8 mouse cellular contexts compared by ENCODE assay signal in genomic region chr2:49349813-49350212, GRCm38 (mm10).
DNase-seq lines count a peak whose midpoint lies in the region; ATAC-seq and TF ChIP-seq lines count a peak whose summit lies in the region.

No protein-coding gene starts in this region.

- no peak for ATAC-seq in midbrain, postnatal 0 days (ENCODE audit: low FRiP score)
- no peak for ATAC-seq in midbrain, embryonic 11.5 days (ENCODE audit: low FRiP score)
- peak; percentile 76 for ATAC-seq in common myeloid progenitor, adult 5-6 weeks (replicated peaks; ENCODE audit: low read depth, poor library complexity, severe bottlenecking)
- peak; percentile 94 for ATAC-seq in limb, embryonic 14.5 days (ENCODE audit: low FRiP score, low read depth)
- ATAC-seq in neutrophil, adult 5-6 weeks (ENCODE audit: extremely low read depth, insufficient number of reproducible peaks, low FRiP score, poor library complexity, severe bottlenecking): peak; percentile 73; the same call in 1 of the 2 replicates

- 67% methylated on average over 5 of the region's 5 CpGs for WGBS in midbrain, postnatal 0 days
- 82% methylated on average over 5 of the region's 5 CpGs for WGBS in midbrain, embryonic 11.5 days
- WGBS in limb, embryonic 14.5 days: 11% methylated on average over 5 of the region's 5 CpGs

- TF ChIP-seq CTCF in midbrain, postnatal 0 days (IDR thresholded peaks at IDR 0.05): no peak

- no peaks in the 10 kb centered on the region for H3K36me3 ChIP-seq in midbrain, postnatal 0 days (ENCODE audit: insufficient read depth, low read length)
- no peaks in the 10 kb centered on the region for H3K36me3 ChIP-seq in midbrain, embryonic 11.5 days (ENCODE audit: control insufficient read depth, insufficient read depth, low read length)
- H3K36me3 ChIP-seq in limb, embryonic 14.5 days (ENCODE audit: control insufficient read depth, insufficient read depth, low read length): no peaks in the 10 kb centered on the region

- intact Hi-C loops in heart, postnatal 36 days (cut with DNase I): loop anchor here (10.0 kb wide), 1 partner anchor 95 kb away; no protein-coding TSS in a partner anchor

- H3K4me1 ChIP-seq in midbrain, postnatal 0 days (ENCODE audit: insufficient read depth, low read length): no peaks in the 10 kb centered on the region
- no peaks in the 10 kb centered on the region for H3K4me1 ChIP-seq in midbrain, embryonic 11.5 days (ENCODE audit: control insufficient read depth, insufficient read depth, low read length)
- H3K4me1 ChIP-seq in limb, embryonic 14.5 days (ENCODE audit: control insufficient read depth, insufficient read depth, low read length): 0 out of 2 replicates have a peak, but pooled peaks cover 5% of the 10 kb centered on the region

- TF ChIP-seq POLR2A in limb, embryonic 14.5 days (IDR thresholded peaks at IDR 0.05; ENCODE audit: borderline replicate concordance, extremely low read depth, insufficient read depth, insufficient read length): no peak

- H3K4me3 ChIP-seq in midbrain, postnatal 0 days (ENCODE audit: low read depth, low read length): no peak overlapping the region
- H3K4me3 ChIP-seq in midbrain, embryonic 11.5 days (ENCODE audit: low read depth, low read length): no peak overlapping the region
- H3K4me3 ChIP-seq in limb, embryonic 14.5 days (replicated peaks; ENCODE audit: low read length): no peak overlapping the region

- no peaks in the 10 kb centered on the region for H3K9me3 ChIP-seq in midbrain, postnatal 0 days (ENCODE audit: low read length)
- no peaks in the 10 kb centered on the region for H3K9me3 ChIP-seq in midbrain, embryonic 11.5 days (ENCODE audit: control insufficient read depth, low read length)
- H3K9me3 ChIP-seq in limb, embryonic 14.5 days (ENCODE audit: control insufficient read depth, low read length): no peaks in the 10 kb centered on the region

- H3K27ac ChIP-seq in midbrain, postnatal 0 days (ENCODE audit: low read depth, low read length): no peak overlapping the region
- H3K27ac ChIP-seq in midbrain, embryonic 11.5 days (ENCODE audit: low read depth, low read length): no peak overlapping the region
- no peak overlapping the region for H3K27ac ChIP-seq in limb, embryonic 14.5 days (replicated peaks; ENCODE audit: low read depth, low read length)

- H3K27me3 ChIP-seq in midbrain, postnatal 0 days (ENCODE audit: insufficient read depth, low read length): no peaks in the 10 kb centered on the region
- H3K27me3 ChIP-seq in midbrain, embryonic 11.5 days (ENCODE audit: control insufficient read depth, insufficient read depth, low read length): no peaks in the 10 kb centered on the region
- H3K27me3 ChIP-seq in limb, embryonic 14.5 days (ENCODE audit: control insufficient read depth, insufficient read depth, low read length): no peaks in the 10 kb centered on the region

- peak; percentile 54 for DNase-seq in midbrain, postnatal 0 days (ENCODE audit: low spot score)
- DNase-seq in midbrain, embryonic 11.5 days (ENCODE audit: low spot score, missing footprints): no peak
- DNase-seq in heart, postnatal 36 days: peak; percentile 48 to 53
- peak; percentile 87 for DNase-seq in limb, embryonic 14.5 days (ENCODE audit: low spot score)
- DNase-seq in left cerebral cortex, adult 11 months (ENCODE audit: low spot score): no peak
- DNase-seq in thymus, postnatal 4 days: no peak

- H3K4me2 ChIP-seq in midbrain, postnatal 0 days (ENCODE audit: low read depth, low read length, poor library complexity, severe bottlenecking): no peak overlapping the region
- H3K4me2 ChIP-seq in midbrain, embryonic 11.5 days: no peak overlapping the region
- H3K4me2 ChIP-seq in limb, embryonic 14.5 days (replicated peaks; ENCODE audit: low read depth, low read length, severe bottlenecking): no peak overlapping the region

- no peak overlapping the region for H3K9ac ChIP-seq in midbrain, postnatal 0 days (replicated peaks; ENCODE audit: low read length, poor library complexity, severe bottlenecking)
- no peak overlapping the region for H3K9ac ChIP-seq in midbrain, embryonic 11.5 days (ENCODE audit: low read length)
- no peak overlapping the region for H3K9ac ChIP-seq in limb, embryonic 14.5 days (ENCODE audit: low read depth, low read length, severe bottlenecking)

Comparison
In these comparisons a context has a peak if more than half of its experiments do, and no peak if none do; other contexts are left out.
1. DNase-seq: peak in midbrain, postnatal 0 days (single experiment), heart, postnatal 36 days (2 of 2) and limb, embryonic 14.5 days (single experiment); none in midbrain, embryonic 11.5 days (single experiment), left cerebral cortex, adult 11 months (single experiment) and thymus, postnatal 4 days (single experiment).
2. ATAC-seq: peak in common myeloid progenitor, adult 5-6 weeks (single experiment), limb, embryonic 14.5 days (single experiment) and neutrophil, adult 5-6 weeks (single experiment); none in midbrain, postnatal 0 days (single experiment) and midbrain, embryonic 11.5 days (single experiment).